Mouse (Mus musculus) cerebellum, adult 2 months (tissue): ENCODE measurements around the gene Vill. TPM values are rescaled to one million over a fixed set of nuclear protein-coding genes. Genes with fewer than 3 reads are reported as not detected.

ENCODE experiments used
- DNase-seq, 2 experiments: peaks; one replicate each; pipeline ENCODE4 v3.0.0; 2021
- H3K27ac ChIP-seq: fragments of 200-500 bp; 2 replicates; pipeline ENCODE4 v1.5.1; 2012; ENCODE audit warnings: low read length, control low read depth, inconsistent platforms; ENCODE audit not compliant: insufficient read depth
- H3K27me3 ChIP-seq: fragments of 200-500 bp; 2 replicates; pipeline ENCODE4 v1.6.1; 2012; ENCODE audit warnings: inconsistent platforms, mild to moderate bottlenecking, low read length, moderate library complexity; ENCODE audit not compliant: control insufficient read depth, insufficient read depth
- H3K4me1 ChIP-seq: fragments of 200-500 bp; 2 replicates; pipeline ENCODE4 v1.6.1; 2011; ENCODE audit warnings: low read length; ENCODE audit not compliant: control insufficient read depth, insufficient read depth
- H3K4me3 ChIP-seq: fragments of 200-500 bp; replicated peaks from 2 replicates; pipeline ENCODE3; 2011; ENCODE audit warnings: mild to moderate bottlenecking, low read depth, low read length, control low read depth; ENCODE audit not compliant: insufficient read depth
- CTCF ChIP-seq: fragments of 200-500 bp; IDR thresholded peaks from 2 replicates; pipeline ENCODE4 v1.5.1; 2011; ENCODE audit warnings: low read depth, mild to moderate bottlenecking, control low read depth, low read length, moderate library complexity, borderline replicate concordance; ENCODE audit not compliant: insufficient read depth
- POLR2A ChIP-seq: fragments of 200-500 bp; IDR thresholded peaks from 2 replicates; pipeline ENCODE4 v1.6.1; 2011; ENCODE audit warnings: low read length, control low read depth, borderline replicate concordance; ENCODE audit not compliant: insufficient read depth
- WGBS: fragments of 180-500 bp; shearing (Covaris S2); methylation state at CpG from one replicate; pipeline ENCODE4 v1.1.7; 2018; 5-methylcytosine and 5-hydroxymethylcytosine counted together
- polyA plus RNA-seq: library from polyadenylated mRNA; depleted of rRNA; stranded (reverse); fragments of >200 nt; gene quantifications from 2 replicates; pipeline ENCODE4 v1.2.3, GENCODE M21; 2012

The Vill gene
- polyA plus RNA-seq, 1 experiment = 0.47 TPM

GRCm38 (mm10) chr9:119037076-119037730 lies 15.4 kb upstream of the Vill start:
- WGBS = 81% methylated on average over 15 of the region's 15 CpGs

GRCm38 (mm10) chr9:119038574-119038973 lies 14.0 kb upstream of the Vill start:
- no peak for TF ChIP-seq POLR2A
- TF ChIP-seq CTCF = no peak
- no peak overlapping the region for H3K27ac ChIP-seq
- H3K4me1 ChIP-seq = peaks cover 7% of the 10 kb centered on the region; the same call in 1 of the 2 replicates
- WGBS = 94% methylated on average over 3 of the region's 3 CpGs
- DNase-seq = no peak
- no peaks in the 10 kb centered on the region for H3K27me3 ChIP-seq
- no peak overlapping the region for H3K4me3 ChIP-seq

More at GRCm38 (mm10) chr9:119037076-119037730, 15.4 kb upstream of the Vill start:
- no peak overlapping the region for H3K27ac ChIP-seq
- no peak for DNase-seq
- H3K27me3 ChIP-seq = no peaks in the 10 kb centered on the region
- H3K4me3 ChIP-seq = no peak overlapping the region
- TF ChIP-seq POLR2A = no peak
- no peak for TF ChIP-seq CTCF
- H3K4me1 ChIP-seq = peaks cover 7% of the 10 kb centered on the region; the same call in 1 of the 2 replicates

- TF ChIP-seq POLR2A = no peak
- no peak for TF ChIP-seq CTCF
- Histone ChIP-seq H3K27me3 (no peaks in the 10 kb centered on the region), H3K4me3 (no peak overlapping the region), H3K27ac (no peak overlapping the region), H3K4me1 (peaks cover 7% of the 10 kb centered on the region; the same call in 1 of the 2 replicates)
- WGBS = 27% methylated on average over 15 of the region's 15 CpGs
- peak; percentile 23 to 45 for DNase-seq
These were observed 12.3 kb upstream of the Vill start for GRCm38 (mm10) chr9:119040101-119040775.

GRCm38 (mm10) chr9:119048182-119048903 lies 4.2 kb upstream of the Vill start:
- Histone ChIP-seq H3K27ac (no peak overlapping the region), H3K27me3 (no peaks in the 10 kb centered on the region; the same call in 1 of the 2 replicates), H3K4me3 (no peak overlapping the region), H3K4me1 (no peaks in the 10 kb centered on the region)
- 85% methylated on average over 11 of the region's 11 CpGs for WGBS
- no peak for DNase-seq
- no peak for TF ChIP-seq POLR2A
- TF ChIP-seq CTCF = no peak

- WGBS = 70% methylated on average over 2 of the region's 2 CpGs
- H3K27me3 ChIP-seq = no peaks in the 10 kb centered on the region; the same call in 1 of the 2 replicates
- H3K4me1 ChIP-seq = no peaks in the 10 kb centered on the region
- H3K4me3 ChIP-seq = no peak overlapping the region
- H3K27ac ChIP-seq = no peak overlapping the region
- DNase-seq = no peak
- TF ChIP-seq CTCF = no peak
- no peak for TF ChIP-seq POLR2A
These were observed 1.4 kb upstream of the Vill start for GRCm38 (mm10) chr9:119051158-119051557.

- TF ChIP-seq CTCF (no peak), POLR2A (no peak)
- H3K27me3 ChIP-seq = no peaks in the 10 kb centered on the region; the same call in 1 of the 2 replicates
- DNase-seq = no peak
- 88% methylated on average over 9 of the region's 9 CpGs for WGBS
- no peak overlapping the region for H3K4me3 ChIP-seq
- no peak overlapping the region for H3K27ac ChIP-seq
- no peaks in the 10 kb centered on the region for H3K4me1 ChIP-seq
These were observed 1.5 kb downstream of the Vill start for GRCm38 (mm10) chr9:119053964-119054576.

- no peak overlapping the region for H3K4me3 ChIP-seq
- no peak overlapping the region for H3K27ac ChIP-seq
- DNase-seq = no peak
- H3K27me3 ChIP-seq = no peaks in the 10 kb centered on the region; the same call in 1 of the 2 replicates
- WGBS = 88% methylated on average over 4 of the region's 4 CpGs
- no peaks in the 10 kb centered on the region for H3K4me1 ChIP-seq
- TF ChIP-seq POLR2A (no peak), CTCF (no peak)
These were observed 2.8 kb downstream of the Vill start for GRCm38 (mm10) chr9:119055336-119055735.

GRCm38 (mm10) chr9:119058245-119058644 lies 5.7 kb downstream of the Vill start:
- 78% methylated on average over 7 of the region's 7 CpGs for WGBS
- Histone ChIP-seq H3K4me1 (no peaks in the 10 kb centered on the region), H3K4me3 (no peak overlapping the region), H3K27ac (no peak overlapping the region), H3K27me3 (no peaks in the 10 kb centered on the region)
- no peak for DNase-seq
- TF ChIP-seq CTCF = no peak
- no peak for TF ChIP-seq POLR2A
